Mouse (Mus musculus): ENCODE results near the gene Aifm2.

DNA sequence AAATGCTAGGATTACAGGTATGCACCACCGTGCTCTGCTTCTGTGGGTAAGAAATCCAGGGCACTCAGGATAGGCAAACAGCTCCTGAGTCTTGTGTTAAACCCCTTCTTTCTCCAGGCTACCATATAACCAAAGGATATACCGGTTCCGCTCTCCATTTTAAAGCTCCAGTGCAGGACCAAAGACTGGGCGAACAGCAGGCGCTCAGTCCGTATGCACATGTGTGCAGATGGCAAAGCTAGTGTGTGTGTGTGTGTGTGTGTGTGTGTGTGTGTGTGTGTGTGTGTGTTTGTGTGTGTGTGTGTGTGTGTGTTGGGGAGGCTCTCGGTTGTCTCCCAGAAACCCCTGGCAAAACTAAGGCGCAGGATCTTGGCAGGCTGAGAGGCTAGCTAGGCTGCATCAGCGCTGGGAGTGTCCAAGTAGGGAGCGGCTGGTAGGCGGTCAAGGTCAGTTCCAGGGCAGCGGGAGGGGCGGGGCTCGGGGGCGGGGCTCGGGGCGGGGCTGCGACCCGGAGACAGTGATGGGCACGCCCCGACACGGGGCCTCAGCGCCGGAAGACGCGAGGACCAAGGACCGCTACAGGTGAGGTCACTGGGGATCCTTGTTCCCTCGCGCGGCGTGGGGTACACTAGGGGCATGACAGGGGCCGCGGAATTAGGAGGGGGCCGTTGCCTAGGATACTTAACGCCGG, at the start of gene Aifm2:
- TF ChIP-seq POLR2A (IDR thresholded peaks at IDR 0.05; ENCODE audit: insufficient read depth, low read depth, low read length) (peak; percentile 62; the same call in 1 of the 2 replicates), EP300 (IDR thresholded peaks at IDR 0.05; ENCODE audit: insufficient read depth, low read depth, low read length) (no peak), CTCF (IDR thresholded peaks at IDR 0.05) (no peak)
